Mouse (Mus musculus) spleen, adult 2 months (tissue): Measurements from ENCODE around the gene Arhgef38. TPM values are rescaled to one million over a fixed set of nuclear protein-coding genes. Genes with fewer than 3 reads are reported as not detected.
A peak's percentile ranks its signal among the peaks of the same experiment; 100 is the strongest.

Experiments
- DNase-seq, 2 experiments: peaks; one replicate each; pipeline versions ENCODE4 v3.0.0 to v3.0.0-alpha.2; 2012 to 2021; ENCODE audit warnings: low spot score in 2 of 2, low read depth in 1 of 2
- H3K27ac ChIP-seq: fragments of 200-500 bp; 2 replicates; pipeline ENCODE4 v1.5.1; 2012; ENCODE audit warnings: low read length, inconsistent platforms; ENCODE audit not compliant: insufficient read depth
- H3K27me3 ChIP-seq: fragments of 200-500 bp; 2 replicates; pipeline ENCODE4 v1.6.1; 2012; ENCODE audit warnings: mild to moderate bottlenecking, moderate library complexity, low read length, inconsistent platforms; ENCODE audit not compliant: control insufficient read depth, insufficient read depth
- H3K36me3 ChIP-seq: fragments of 200-500 bp; 2 replicates; pipeline ENCODE4 v1.6.1; 2012; ENCODE audit warnings: mild to moderate bottlenecking, low read length, inconsistent platforms; ENCODE audit not compliant: control insufficient read depth, insufficient read depth
- H3K4me1 ChIP-seq: fragments of 200-500 bp; 2 replicates; pipeline ENCODE4 v1.6.1; 2011; ENCODE audit warnings: inconsistent platforms; ENCODE audit not compliant: control insufficient read depth, insufficient read depth, insufficient read length
- H3K4me3 ChIP-seq: fragments of 200-500 bp; 2 replicates; pipeline ENCODE4 v1.5.1; 2011; ENCODE audit warnings: mild to moderate bottlenecking, inconsistent platforms; ENCODE audit not compliant: insufficient read depth, insufficient read length; ENCODE audit errors: extremely low read depth
- CTCF ChIP-seq: fragments of 200-500 bp; IDR thresholded peaks from 2 replicates; pipeline ENCODE4 v1.5.1; 2011; ENCODE audit warnings: mild to moderate bottlenecking, inconsistent platforms; ENCODE audit not compliant: insufficient read depth, insufficient read length, insufficient replicate concordance; ENCODE audit errors: extremely low read depth
- POLR2A ChIP-seq: fragments of 200-500 bp; IDR thresholded peaks from 2 replicates; pipeline ENCODE4 v1.6.1; 2011; ENCODE audit warnings: low read depth, low read length, inconsistent platforms
- WGBS: fragments of 180-500 bp; shearing (Covaris S2); methylation state at CpG from one replicate; pipeline ENCODE4 v1.1.7; 2018; 5-methylcytosine and 5-hydroxymethylcytosine counted together
- polyA plus RNA-seq: library from polyadenylated mRNA; depleted of rRNA; stranded (reverse); fragments of >200 nt; gene quantifications from 2 replicates; pipeline ENCODE4 v1.2.3, GENCODE M21; 2012; rRNA removed

Arhgef38 gene
- polyA plus RNA-seq, result not detected in 2 replicates

GRCm38 (mm10) chr3:133234821-133235295 lies at the start of gene Arhgef38:
Gene Arhgef38 (minus strand): TSS chr3:133234949.
- H3K27ac ChIP-seq, result no peak within 1 kb of the TSS
- H3K27me3 ChIP-seq, result no peaks in the 10 kb centered on the region
- H3K4me1 ChIP-seq, result no peaks in the 10 kb centered on the region
- WGBS, result 59% methylated on average over 12 of the region's 12 CpGs
- no peak within 1 kb of the TSS for H3K4me3 ChIP-seq
- H3K36me3 ChIP-seq, result no peaks in the 10 kb centered on the region
- no peak for DNase-seq
- no peak for TF ChIP-seq POLR2A
- no peak for TF ChIP-seq CTCF

- 0 out of 2 replicates have a peak, but pooled peaks have one; percentile 6 for TF ChIP-seq CTCF
- TF ChIP-seq POLR2A, result no peak
- H3K4me3 ChIP-seq, result no peak overlapping the region
- no peaks in the 10 kb centered on the region for H3K4me1 ChIP-seq
- DNase-seq, result peak in 1 of 2 experiments; percentile 29
- H3K27me3 ChIP-seq, result no peaks in the 10 kb centered on the region
- H3K27ac ChIP-seq, result no peak overlapping the region
- no peaks in the 10 kb centered on the region for H3K36me3 ChIP-seq
- 23% methylated on average over 3 of the region's 3 CpGs for WGBS
These were observed 37.1 kb upstream of the Arhgef38 start for GRCm38 (mm10) chr3:133271887-133272286.

- Histone ChIP-seq H3K4me1 (no peaks in the 10 kb centered on the region), H3K4me3 (no peak overlapping the region), H3K27me3 (no peaks in the 10 kb centered on the region), H3K36me3 (no peaks in the 10 kb centered on the region), H3K27ac (no peak overlapping the region)
- no peak for DNase-seq
- TF ChIP-seq POLR2A (no peak), CTCF (no peak)
- WGBS, result 96% methylated on average over 2 of the region's 2 CpGs
These were observed 24.1 kb upstream of the Arhgef38 start for GRCm38 (mm10) chr3:133258860-133259259.

GRCm38 (mm10) chr3:133255842-133256241 lies 21.1 kb upstream of the Arhgef38 start:
- H3K36me3 ChIP-seq, result no peaks in the 10 kb centered on the region
- no peaks in the 10 kb centered on the region for H3K4me1 ChIP-seq
- H3K27me3 ChIP-seq, result no peaks in the 10 kb centered on the region
- H3K4me3 ChIP-seq, result no peak overlapping the region
- WGBS, result 87% methylated on average over 4 of the region's 4 CpGs
- no peak for TF ChIP-seq POLR2A
- TF ChIP-seq CTCF, result no peak
- DNase-seq, result no peak
- no peak overlapping the region for H3K27ac ChIP-seq

GRCm38 (mm10) chr3:133244027-133244426 lies 9.3 kb upstream of the Arhgef38 start:
- no peaks in the 10 kb centered on the region for H3K36me3 ChIP-seq
- no peaks in the 10 kb centered on the region for H3K27me3 ChIP-seq
- TF ChIP-seq POLR2A, result no peak
- no peak for TF ChIP-seq CTCF
- DNase-seq, result no peak
- H3K4me1 ChIP-seq, result no peaks in the 10 kb centered on the region
- H3K27ac ChIP-seq, result no peak overlapping the region
- no peak overlapping the region for H3K4me3 ChIP-seq
- 87% methylated on average over 9 of the region's 9 CpGs for WGBS

GRCm38 (mm10) chr3:133241916-133242315 lies 7.2 kb upstream of the Arhgef38 start:
- Histone ChIP-seq H3K4me3 (no peak overlapping the region), H3K36me3 (no peaks in the 10 kb centered on the region), H3K4me1 (no peaks in the 10 kb centered on the region), H3K27ac (no peak overlapping the region), H3K27me3 (no peaks in the 10 kb centered on the region)
- WGBS, result 67% methylated on average over 1 of the region's 1 CpGs
- no peak for TF ChIP-seq POLR2A
- TF ChIP-seq CTCF, result no peak
- no peak for DNase-seq

- Histone ChIP-seq H3K36me3 (no peaks in the 10 kb centered on the region), H3K27ac (no peak overlapping the region), H3K27me3 (no peaks in the 10 kb centered on the region), H3K4me3 (no peak overlapping the region), H3K4me1 (no peaks in the 10 kb centered on the region)
- TF ChIP-seq POLR2A (no peak), CTCF (no peak)
- no peak for DNase-seq
- whole genome bisulfite sequencing, result 64% methylated on average over 9 of the region's 9 CpGs
These were observed 756 bp downstream of the Arhgef38 start for GRCm38 (mm10) chr3:133233993-133234392.
